Mouse (Mus musculus) left cerebral cortex, adult 8-10 months (tissue): ENCODE data around the gene Reep1. TPM values are rescaled to one million over a fixed set of nuclear protein-coding genes. Genes with fewer than 3 reads are reported as not detected.
"Not testable (repeated sequence)": the region's sequence is repeated elsewhere in the genome, so short reads cannot be mapped to it uniquely, and the experiment has no call there.

Experiments
- DNase-seq, 2 experiments: peaks; one replicate each; pipeline ENCODE4 v3.0.0; 2022; ENCODE audit warnings: low spot score in 2 of 2
- total RNA-seq, 4 experiments: library from RNA; stranded (reverse); gene quantifications; 2 replicates each; pipeline ENCODE4 v1.2.4; 2022

Reep1 gene
- total RNA-seq, 4 experiments from 2014 or later, result 77.8 to 89.9 (median 85.9) TPM

DNA sequence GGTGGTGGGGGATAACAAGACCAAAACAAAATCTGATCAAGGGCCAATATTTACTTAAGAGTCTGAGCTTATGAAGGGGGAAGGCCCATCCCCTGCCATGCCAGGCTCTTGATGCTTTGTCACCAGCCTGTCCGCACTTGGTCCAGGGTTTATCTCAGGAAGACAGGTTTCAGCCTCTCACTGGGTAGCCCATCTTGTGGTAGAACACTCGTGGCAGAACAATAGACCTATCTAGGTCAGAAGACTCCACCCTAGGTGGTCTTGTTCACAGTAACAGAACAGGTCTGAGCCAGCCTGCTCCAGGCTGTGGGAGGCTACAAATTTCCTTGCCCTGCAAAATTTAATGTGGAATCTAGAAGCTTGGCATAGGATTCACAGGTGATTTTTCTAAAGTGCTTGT, 129.4 kb downstream of the Reep1 start:
- DNase-seq, result no peak

DNA sequence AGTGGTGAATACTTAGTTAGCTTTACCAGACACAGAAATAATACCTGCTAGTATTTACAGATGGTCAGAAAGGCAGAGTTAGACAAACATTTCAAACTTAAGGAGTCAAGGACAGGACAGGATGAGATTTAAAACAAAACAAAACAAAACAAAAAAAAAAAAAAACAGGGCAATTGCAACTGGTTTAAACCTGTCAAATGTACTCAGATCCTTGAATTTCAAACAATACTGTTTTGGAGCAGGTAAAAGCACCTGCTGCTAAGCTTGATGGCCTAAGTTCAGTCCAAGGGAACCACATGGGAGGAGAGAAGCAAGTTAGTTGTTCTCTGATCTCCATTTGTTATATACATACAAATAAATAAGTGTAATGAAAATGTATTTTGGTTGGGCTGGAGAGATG, 132.5 kb downstream of the Reep1 start:
- DNase-seq, result no peak

- DNase-seq, result no peak
Observed at GRCm38 (mm10) chr6:71840597-71841290, 133.4 kb downstream of the Reep1 start.

GRCm38 (mm10) chr6:71846906-71847305, 139.5 kb downstream of the Reep1 start:
- not testable (repeated sequence) for DNase-seq

Other genes with a start within 250 kb of the Reep1 start
- 10 to 100 TPM; 52.4 to 53.7 (median 53.5) TPM for gene Rnf103, start 213.7 kb upstream of the Reep1 start, total RNA-seq
- 100 to 1,000 TPM; 105 to 122 (median 109) TPM for gene Chmp3, start 163.8 kb upstream of the Reep1 start, total RNA-seq
- 10 to 100 TPM; 49.7 to 56.4 (median 53.3) TPM for gene Kdm3a, start 74.6 kb upstream of the Reep1 start, total RNA-seq
- gene Mrpl35, start 119.4 kb downstream of the Reep1 start, total RNA-seq, result 10 to 100 TPM; 24.9 to 36.6 (median 29.2) TPM
- gene Immt, start 123.8 kb downstream of the Reep1 start, total RNA-seq, result 100 to 1,000 TPM; 142 to 166 (median 150) TPM
- 10 to 100 TPM; 61.7 to 69.8 (median 68.6) TPM for gene Ptcd3, start 201.2 kb downstream of the Reep1 start, total RNA-seq
- gene Polr1a, start 201.5 kb downstream of the Reep1 start, total RNA-seq, result 10 to 100 TPM; 31.2 to 35.9 (median 33.1) TPM